Mouse (Mus musculus): Measurements from ENCODE around the gene Limk2.

GRCm38 (mm10) chr11:3431515-3431914 is 22.5 kb upstream of the Limk2 start:
- no peak for TF ChIP-seq POLR2A (IDR thresholded peaks at IDR 0.05; ENCODE audit: insufficient read length, low read depth)
- no peak for TF ChIP-seq E2F4 (IDR thresholded peaks at IDR 0.05; ENCODE audit: insufficient read depth)

All from myocyte (in vitro differentiated cells).